Mouse (Mus musculus) heart, adult 11 months (tissue): Measurements from ENCODE around the gene Thrb.
"Not testable (repeated sequence)": the region's sequence is repeated elsewhere in the genome, so short reads cannot be mapped to it uniquely, and the experiment has no call there.

Experiments used
- DNase-seq: peaks from one replicate; pipeline ENCODE4 v3.0.0; 2022

The Thrb gene

GRCm38 (mm10) chr14:17894791-17895190, 234.7 kb downstream of the Thrb start:
- no peak for DNase-seq

GRCm38 (mm10) chr14:17899733-17900413, 239.8 kb downstream of the Thrb start:
- DNase-seq = no peak

DNA sequence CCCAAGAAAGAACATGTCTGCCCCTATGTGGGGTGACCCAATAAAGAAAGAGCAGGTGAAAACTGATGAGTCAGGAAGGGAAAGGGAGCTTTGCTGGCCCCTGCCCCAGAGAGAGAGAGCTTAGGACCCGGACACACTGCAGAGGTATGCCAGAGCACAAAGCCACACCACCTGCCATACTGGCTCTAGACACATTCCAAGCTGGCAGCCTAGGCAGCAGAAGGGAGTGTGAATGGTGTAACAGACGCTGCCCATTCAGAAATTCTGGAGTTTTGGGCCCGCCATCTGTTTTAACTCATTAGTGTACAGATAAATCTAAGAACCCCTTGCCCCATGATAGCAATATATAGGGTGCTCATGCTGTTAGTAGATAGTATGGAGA, 240.3 kb downstream of the Thrb start:
- no peak for DNase-seq

GRCm38 (mm10) chr14:17902426-17902825, 242.4 kb downstream of the Thrb start:
- DNase-seq = no peak

- DNase-seq = no peak
These were observed 243.1 kb downstream of the Thrb start for GRCm38 (mm10) chr14:17903121-17903520.

DNA sequence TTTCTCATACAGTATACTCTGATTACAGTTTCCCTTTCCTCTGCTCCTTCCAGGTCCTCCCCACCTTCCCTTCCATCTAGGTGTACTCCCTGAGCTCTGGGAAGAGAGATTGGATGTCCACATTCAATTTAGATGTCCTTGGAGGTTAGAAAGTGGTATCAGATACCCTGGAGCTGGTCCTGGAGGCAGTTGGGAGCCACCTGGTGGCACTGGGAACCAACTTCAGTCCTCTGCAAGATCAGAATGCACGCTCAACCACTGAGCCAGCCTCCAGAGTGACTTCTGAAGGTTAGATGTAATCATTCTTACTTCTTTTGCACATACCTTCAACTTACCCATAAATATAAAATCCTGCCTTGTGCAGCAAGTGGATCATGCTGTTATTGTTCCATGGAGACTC, 244.5 kb downstream of the Thrb start:
- no peak for DNase-seq

- DNase-seq = no peak
These were observed 245.6 kb downstream of the Thrb start for GRCm38 (mm10) chr14:17905627-17906026.

GRCm38 (mm10) chr14:17906931-17907330, 246.9 kb downstream of the Thrb start:
- DNase-seq = no peak

DNA sequence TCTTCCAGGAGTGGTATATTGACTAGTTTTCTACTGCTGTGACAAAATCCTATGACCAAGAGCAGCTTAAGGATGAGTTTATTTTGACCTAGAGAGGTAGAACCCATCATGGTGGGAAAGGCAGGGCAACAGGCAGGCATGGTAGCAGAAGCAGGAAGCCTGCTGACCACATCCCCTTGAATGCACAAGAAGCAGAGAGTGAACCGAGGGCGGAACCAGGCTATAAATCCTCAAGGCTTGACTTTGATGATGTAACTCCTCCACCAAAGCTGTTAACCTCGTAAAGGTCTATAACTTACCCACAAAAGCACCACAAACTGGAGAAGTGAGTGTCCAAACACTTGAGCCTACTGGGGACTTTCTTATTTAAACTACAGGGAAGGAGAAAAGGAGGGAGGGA, 251.1 kb downstream of the Thrb start:
- no peak for DNase-seq

DNA sequence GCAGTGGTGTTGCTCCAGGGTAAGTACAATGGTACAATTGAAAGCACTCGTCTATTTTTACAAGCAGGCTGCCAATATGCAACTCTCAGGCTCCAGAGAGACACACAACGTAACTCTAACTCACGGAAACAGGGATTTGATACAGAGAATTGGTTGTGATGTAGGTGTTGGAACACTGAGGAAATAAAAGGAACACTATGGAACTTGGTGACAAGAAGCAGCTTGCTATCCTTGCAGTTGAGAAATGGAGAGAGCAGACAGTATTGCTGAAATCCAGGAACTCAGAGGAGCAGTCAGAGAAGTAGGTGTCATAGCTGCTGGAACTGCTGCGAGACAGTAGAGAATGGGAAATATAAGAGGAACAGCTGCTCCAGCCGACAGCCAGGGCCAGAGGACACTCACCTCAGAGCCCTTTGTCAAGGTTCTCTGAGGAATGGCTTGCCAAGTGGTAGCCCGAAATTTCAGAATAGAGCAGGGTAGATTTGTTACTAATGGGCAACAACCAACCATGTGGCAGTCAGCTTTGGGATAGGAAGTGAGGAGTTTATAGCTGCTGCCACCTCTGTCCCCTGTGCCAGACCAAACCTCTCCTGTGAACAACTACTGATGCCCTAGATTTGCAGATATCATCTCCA, 252.6 kb downstream of the Thrb start:
- no peak for DNase-seq

- no peak for DNase-seq
These were observed 255.5 kb downstream of the Thrb start for GRCm38 (mm10) chr14:17915556-17915955.

- DNase-seq = no peak
These were observed 256.6 kb downstream of the Thrb start for GRCm38 (mm10) chr14:17916651-17917050.

DNA sequence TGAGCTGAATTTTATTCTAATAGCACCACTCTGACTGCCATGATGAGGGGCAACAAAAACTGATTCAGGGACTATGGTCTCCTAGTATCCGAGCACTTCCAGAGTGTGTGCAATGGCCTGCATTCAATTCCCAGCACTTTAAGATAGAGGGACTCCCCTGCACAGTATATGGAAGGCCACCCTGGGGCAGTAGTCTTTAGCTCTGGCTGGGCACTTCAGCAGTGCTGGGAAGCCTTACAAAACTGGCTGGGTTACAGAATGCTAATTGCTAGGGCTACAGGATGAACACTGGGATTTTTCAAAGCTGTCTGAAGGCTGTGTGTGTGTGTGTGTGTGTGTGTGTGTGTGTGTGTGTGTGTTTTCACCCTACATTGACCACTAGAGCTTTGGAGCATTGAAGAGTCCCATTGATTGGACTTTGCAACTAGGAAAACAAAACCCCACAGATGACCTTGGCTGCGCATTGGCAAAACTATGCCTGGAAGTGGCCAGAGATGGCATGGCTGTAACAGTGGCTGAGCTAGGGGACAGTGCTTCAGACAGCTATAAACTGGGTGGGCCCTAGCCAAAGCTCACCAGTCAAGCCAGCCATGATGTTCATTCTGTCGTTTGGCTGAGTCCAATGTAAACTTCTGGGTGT, 257.2 kb downstream of the Thrb start:
- no peak for DNase-seq

GRCm38 (mm10) chr14:17917899-17918298, 257.8 kb downstream of the Thrb start:
- no peak for DNase-seq

DNA sequence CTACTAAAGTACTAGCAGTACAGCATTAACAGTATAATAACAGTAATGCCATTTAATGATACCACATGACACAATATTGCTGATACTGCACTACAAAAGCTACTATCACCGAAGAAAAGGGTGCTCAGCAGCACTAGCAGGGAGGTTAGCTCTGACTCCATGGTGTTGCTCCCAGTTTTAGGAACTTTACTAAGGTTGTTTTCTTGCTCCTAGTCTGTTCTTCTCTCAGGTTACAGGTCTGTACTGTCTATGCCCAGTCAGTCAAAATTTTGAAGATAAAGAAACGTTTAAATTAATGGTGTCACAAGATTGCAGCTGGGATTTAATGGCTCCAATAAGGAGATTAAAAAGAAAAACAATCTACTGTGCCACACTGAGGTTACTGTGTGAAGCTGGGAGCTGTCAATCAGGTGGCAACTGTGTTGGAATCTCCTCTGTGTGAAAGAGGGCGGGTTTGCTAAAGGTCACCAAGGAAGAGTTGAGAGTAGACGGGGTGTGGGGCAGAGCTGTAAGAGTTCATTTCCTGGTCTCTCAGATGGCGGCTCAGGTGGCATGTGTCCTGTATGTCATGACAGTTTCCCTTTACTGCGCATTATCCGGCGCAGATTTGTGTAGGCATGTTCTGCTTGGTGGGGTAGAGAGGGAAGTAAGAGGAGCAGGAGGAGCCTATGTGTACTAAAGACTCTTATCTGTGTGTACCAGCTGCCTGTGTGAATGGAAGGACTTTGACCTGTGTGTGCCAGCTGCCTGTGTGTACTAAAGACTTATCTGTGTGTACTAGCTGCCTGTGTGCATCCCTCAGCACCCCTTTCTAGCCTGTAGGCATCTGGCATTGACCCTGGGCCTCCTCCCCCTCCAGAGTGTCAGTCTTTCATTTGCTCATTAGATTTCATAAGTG, 263.0 kb downstream of the Thrb start:
- DNase-seq = no peak

DNA sequence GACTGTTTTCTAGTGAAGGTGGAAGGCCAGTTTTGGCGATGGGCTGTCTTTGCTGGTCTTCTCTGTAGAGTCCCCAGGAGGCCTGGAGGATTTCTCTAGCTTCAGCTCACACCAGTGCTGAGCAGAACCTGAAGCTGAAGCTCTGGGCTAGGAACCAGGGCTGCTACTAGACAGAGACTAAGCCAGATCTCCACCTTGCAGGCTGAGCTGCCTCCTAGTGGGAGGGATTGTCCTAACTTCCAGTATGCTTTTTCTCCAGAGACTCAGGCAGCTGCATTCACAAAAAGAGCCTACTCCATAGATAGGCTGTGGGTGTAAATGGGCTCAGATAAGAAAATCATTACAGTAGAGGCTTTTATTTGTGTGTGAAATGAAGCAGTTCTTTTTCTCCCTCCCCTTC, 267.4 kb downstream of the Thrb start:
- DNase-seq = no peak

DNA sequence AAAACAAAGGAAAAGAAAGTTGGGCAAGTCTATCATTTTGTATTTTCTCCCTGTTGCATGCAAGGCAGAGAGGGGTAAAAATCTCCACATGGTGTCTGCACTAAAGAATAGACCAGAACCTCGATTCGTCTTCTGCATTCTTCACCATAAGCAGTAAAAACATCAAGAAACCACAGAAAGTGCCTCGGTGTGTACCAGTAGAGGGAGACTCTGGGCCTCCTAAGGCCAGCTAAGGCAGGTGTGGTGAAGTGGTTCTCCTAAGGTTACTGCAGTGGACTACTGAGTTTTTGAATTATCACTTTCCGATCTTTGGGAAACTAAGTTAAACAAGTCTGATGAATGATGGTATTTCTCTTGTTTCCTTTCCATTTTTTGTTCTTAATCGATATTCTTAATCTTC, 269.5 kb downstream of the Thrb start:
- DNase-seq = no peak

DNA sequence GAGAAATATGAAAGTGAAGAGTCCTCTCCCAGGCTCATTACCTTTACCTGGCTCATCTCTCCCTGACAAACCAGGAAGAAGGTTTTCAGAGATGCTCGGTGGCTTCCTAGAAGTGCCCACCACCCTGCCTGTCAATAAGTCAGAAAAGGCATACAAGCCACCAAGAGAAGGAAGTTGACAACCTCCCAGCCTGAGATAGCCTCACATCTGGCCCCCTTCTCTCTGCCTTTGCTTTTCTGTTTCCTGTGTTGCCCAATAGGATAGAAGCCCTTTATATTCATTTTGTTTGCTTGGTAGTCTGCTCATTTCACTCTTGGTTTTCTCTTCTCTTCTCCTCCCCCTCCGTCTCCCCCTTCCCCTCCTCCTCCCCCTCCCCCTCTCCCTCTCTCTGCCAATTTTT, 273.4 kb downstream of the Thrb start:
- no peak for DNase-seq

- not testable (repeated sequence) for DNase-seq
These were observed 274.7 kb downstream of the Thrb start for GRCm38 (mm10) chr14:17934779-17935178.

GRCm38 (mm10) chr14:17954038-17954437, 294.0 kb downstream of the Thrb start:
- DNase-seq = no peak

- DNase-seq = no peak
These were observed 299.8 kb downstream of the Thrb start for GRCm38 (mm10) chr14:17959901-17960300.

DNA sequence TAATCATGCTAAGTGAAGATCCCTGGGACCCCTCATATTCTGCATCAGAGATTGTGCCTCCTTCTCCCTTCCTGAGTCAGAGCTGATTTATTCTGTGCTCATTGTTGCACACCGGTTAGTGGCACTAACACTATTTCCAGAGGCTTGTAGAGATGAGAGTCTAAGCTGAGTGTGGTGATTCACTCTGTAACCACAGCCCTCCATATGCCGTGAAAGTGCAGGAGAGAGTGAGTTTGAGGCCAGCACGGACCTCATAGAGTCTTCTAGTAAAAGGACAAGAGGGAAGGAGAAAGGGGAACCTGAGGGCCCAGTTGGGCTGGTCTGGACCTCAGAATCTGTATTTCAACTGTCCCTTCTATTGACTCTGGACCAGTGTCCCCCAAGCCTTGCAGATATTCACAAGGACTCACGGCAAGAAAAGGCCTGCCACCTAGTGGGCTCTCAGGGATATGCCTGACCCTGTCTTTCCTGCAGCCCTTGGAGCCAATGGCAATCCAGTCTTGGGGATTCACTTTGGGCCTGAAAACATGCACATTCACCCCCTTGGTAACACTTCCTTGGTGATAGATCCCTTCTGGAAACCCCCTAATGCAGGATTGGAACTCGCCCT, 307.2 kb downstream of the Thrb start:
- DNase-seq = peak; percentile 86

- DNase-seq = no peak
These were observed 312.1 kb downstream of the Thrb start for GRCm38 (mm10) chr14:17972132-17972531.
